Mouse (Mus musculus) MEL (cell line): ENCODE measurements around the gene Mmgt2. TPM values are rescaled to one million over a fixed set of nuclear protein-coding genes. Genes with fewer than 3 reads are reported as not detected.

Experiments
- DNase-seq: peaks from one replicate; pipeline ENCODE4 v3.0.0; 2011; ENCODE audit warnings: low read depth, low spot score
- H3K27ac ChIP-seq: 2 replicates; pipeline ENCODE4 v1.5.1; 2012; ENCODE audit warnings: low read depth, mild to moderate bottlenecking, control low read depth, low read length, moderate library complexity; ENCODE audit not compliant: control insufficient read depth
- H3K27me3 ChIP-seq, 2 experiments: fragments of 150-350 bp in 1 of 2; sonication (generic) in 1 of 2; 2 replicates each; pipeline ENCODE4 v1.6.1; 2012; ENCODE audit warnings: low read length in 2 of 2, mild to moderate bottlenecking in 2 of 2, improper control_type of control experiment in 1 of 2, moderate library complexity in 1 of 2; ENCODE audit not compliant: insufficient read depth in 2 of 2, control insufficient read depth in 1 of 2
- H3K36me3 ChIP-seq, 2 experiments: 2 replicates each; pipeline ENCODE4 v1.6.1; 2012 to 2014; ENCODE audit warnings: low read length in 2 of 2, improper control_type of control experiment in 1 of 2, inconsistent platforms in 1 of 2, mild to moderate bottlenecking in 1 of 2; ENCODE audit not compliant: insufficient read depth in 2 of 2, control insufficient read depth in 1 of 2
- H3K4me1 ChIP-seq, 2 experiments: fragments of 150-350 bp in 1 of 2; sonication (generic) in 1 of 2; 2 replicates each; pipeline ENCODE4 v1.6.1; 2012; ENCODE audit warnings: low read length in 2 of 2, improper control_type of control experiment in 1 of 2, mild to moderate bottlenecking in 1 of 2; ENCODE audit not compliant: insufficient read depth in 2 of 2, control insufficient read depth in 1 of 2
- H3K4me3 ChIP-seq, 2 experiments: fragments of 150-350 bp in 1 of 2; sonication (generic) in 1 of 2; 2 replicates each; pipeline ENCODE4 v1.5.1; 2012; ENCODE audit warnings: low read depth in 2 of 2, low read length in 2 of 2, mild to moderate bottlenecking in 2 of 2, moderate library complexity in 2 of 2, control low read depth in 1 of 2, improper control_type of control experiment in 1 of 2; ENCODE audit not compliant: control insufficient read depth in 1 of 2, insufficient read depth in 1 of 2
- H3K79me2 ChIP-seq: 2 replicates; pipeline ENCODE4 v1.6.1; 2012; ENCODE audit warnings: mild to moderate bottlenecking, low read length, moderate library complexity; ENCODE audit not compliant: control insufficient read depth, poor library complexity, insufficient read depth
- H3K9ac ChIP-seq: 2 replicates; pipeline ENCODE4 v1.6.1; 2012; ENCODE audit warnings: low read depth, mild to moderate bottlenecking, control low read depth, low read length, moderate library complexity; ENCODE audit not compliant: control insufficient read depth, poor library complexity, severe bottlenecking
- H3K9me3 ChIP-seq: fragments of 150-350 bp; sonication (generic); replicated peaks from 2 replicates; pipeline ENCODE4 v1.6.1; 2012; ENCODE audit warnings: mild to moderate bottlenecking, low read length, improper control_type of control experiment, moderate library complexity; ENCODE audit not compliant: insufficient read depth
- BHLHE40 ChIP-seq: IDR thresholded peaks from 2 replicates; pipeline ENCODE4 v1.6.1; 2012; ENCODE audit warnings: low read depth, mild to moderate bottlenecking, inconsistent platforms, low read length, improper control_type of control experiment, borderline replicate concordance
- ETS1 ChIP-seq: IDR thresholded peaks from 2 replicates; pipeline ENCODE4 v1.6.1; 2012; ENCODE audit warnings: low read depth, mild to moderate bottlenecking, inconsistent platforms, low read length, improper control_type of control experiment, moderate library complexity
- GATA1 ChIP-seq: IDR thresholded peaks from 2 replicates; pipeline ENCODE4 v1.6.1; 2011; ENCODE audit warnings: low read depth, low read length, improper control_type of control experiment
- HCFC1 ChIP-seq: IDR thresholded peaks from 2 replicates; pipeline ENCODE4 v1.6.1; 2012; ENCODE audit warnings: low read depth, mild to moderate bottlenecking, inconsistent platforms, low read length, improper control_type of control experiment, moderate library complexity
- MAFK ChIP-seq: IDR thresholded peaks from 2 replicates; pipeline ENCODE4 v1.6.1; 2011; ENCODE audit warnings: low read depth, mild to moderate bottlenecking, low read length, improper control_type of control experiment, borderline replicate concordance
- MAX ChIP-seq: IDR thresholded peaks from 2 replicates; pipeline ENCODE4 v1.6.1; 2011; ENCODE audit warnings: low read length, improper control_type of control experiment
- MAZ ChIP-seq: IDR thresholded peaks from 2 replicates; pipeline ENCODE4 v1.6.1; 2012; ENCODE audit warnings: low read depth, mild to moderate bottlenecking, inconsistent platforms, low read length, improper control_type of control experiment
- POLR2A ChIP-seq, 2 experiments: IDR thresholded peaks; 2 replicates each; pipeline ENCODE4 v1.6.1; 2011 to 2012; ENCODE audit warnings: low read length in 2 of 2, mild to moderate bottlenecking in 2 of 2, control low read depth in 1 of 2, improper control_type of control experiment in 1 of 2, low read depth in 1 of 2, moderate library complexity in 1 of 2; ENCODE audit not compliant: control insufficient read depth in 1 of 2, insufficient read depth in 1 of 2, poor library complexity in 1 of 2
- TAL1 ChIP-seq: IDR thresholded peaks from 2 replicates; pipeline ENCODE4 v1.6.1; 2012; ENCODE audit warnings: mild to moderate bottlenecking, inconsistent platforms, low read length, moderate library complexity, mixed read lengths
- ZMIZ1 ChIP-seq: IDR thresholded peaks from 2 replicates; pipeline ENCODE4 v1.6.1; 2012; ENCODE audit warnings: low read depth, mild to moderate bottlenecking, inconsistent platforms, low read length, improper control_type of control experiment, moderate library complexity
- polyA plus RNA-seq, 2 experiments: library from polyadenylated mRNA; stranded (reverse) in 1 of 2; unstranded in 1 of 2; fragments of >175 nt in 1 of 2; fragments of >200 nt in 1 of 2; gene quantifications; 2 replicates each; pipeline versions ENCODE4 v1.2.1 to v1.2.4; 2012; ENCODE audit warnings: low replicate concordance in 2 of 2, low read depth in 1 of 2; ENCODE audit not compliant: insufficient read length in 2 of 2, insufficient read depth in 1 of 2, missing spikeins in 1 of 2
- total RNA-seq: library from RNA; depleted of rRNA; stranded (reverse); fragments of 300-350 nt; gene quantifications from 2 replicates; pipeline ENCODE4 v1.2.3, GENCODE M21; 2012

The Mmgt2 gene
- total and polyA plus RNA-seq, 3 experiments = 24.1 to 51.9 TPM; not detected in 1

DNA sequence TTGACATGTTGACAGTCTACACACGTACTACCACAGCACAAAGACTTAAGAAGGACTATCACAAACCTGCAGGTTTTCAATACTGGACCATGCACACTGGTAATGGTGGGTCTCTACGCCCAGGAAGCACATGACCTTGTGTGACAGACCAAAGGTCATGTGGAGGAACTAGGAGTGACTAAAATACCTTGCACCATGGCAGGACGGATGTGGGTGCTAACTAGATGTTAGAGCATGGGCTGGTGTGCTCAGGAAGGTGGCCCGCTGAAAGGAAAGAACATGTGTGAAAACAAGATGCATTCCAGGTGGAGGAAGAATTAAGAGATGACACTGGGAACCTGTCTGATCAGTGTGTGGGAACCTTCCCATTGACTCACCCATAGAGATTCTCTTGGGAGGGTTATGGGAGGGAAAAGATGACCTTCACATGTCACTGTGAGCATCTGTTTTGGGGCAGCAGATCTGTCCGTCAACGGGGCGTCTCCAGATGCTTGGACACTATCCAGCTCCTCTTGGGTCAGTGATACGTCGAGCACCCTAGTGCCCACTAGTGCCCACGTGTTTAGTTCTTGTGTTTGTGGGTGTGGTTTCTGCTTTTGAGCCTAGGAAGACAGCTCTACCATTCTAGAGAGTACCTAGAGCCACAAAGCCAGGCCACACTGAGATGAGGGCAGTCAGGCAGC is 4.6 kb upstream of the Mmgt2 start:
- Histone ChIP-seq H3K27me3 (no peaks in the 10 kb centered on the region), H3K27ac (no peak overlapping the region), H3K9ac (no peak overlapping the region), H3K9me3 (no peaks in the 10 kb centered on the region), H3K4me3 (no peak overlapping the region), H3K79me2 (no peaks in the 10 kb centered on the region; the same call in 1 of the 2 replicates), H3K4me1 (peaks cover 18 to 37% of the 10 kb centered on the region in 2 experiments), H3K36me3 (peaks cover 0 to 22% of the 10 kb centered on the region in 2 experiments; a peak in 2 of 4 replicates)
- DNase-seq = no peak
- TF ChIP-seq POLR2A (IDR thresholded peaks at IDR 0.05; ENCODE audit: control insufficient read depth in 1 of 2, insufficient read depth in 1 of 2, low read depth in 1 of 2, low read length in 2 of 2, poor library complexity in 1 of 2) (no peak), MAFK (no peak), ZMIZ1 (no peak)

- no peak overlapping the region for H3K4me3 ChIP-seq
- H3K27ac ChIP-seq = 0 out of 2 replicates have a peak overlapping the region, but pooled peaks have one; percentile 4
- H3K27me3 ChIP-seq = no peaks in the 10 kb centered on the region
- TF ChIP-seq HCFC1 (no peak), BHLHE40 (no peak), MAFK (no peak), TAL1 (no peak), GATA1 (no peak), MAZ (no peak)
- peaks cover 3% of the 10 kb centered on the region; the same call in 1 of the 2 replicates for H3K79me2 ChIP-seq
- peak; percentile 36 for DNase-seq
- peaks cover 0 to 23% of the 10 kb centered on the region in 2 experiments; a peak in 2 of 4 replicates for H3K36me3 ChIP-seq
- H3K9me3 ChIP-seq = no peaks in the 10 kb centered on the region
- H3K9ac ChIP-seq = no peak overlapping the region
- H3K4me1 ChIP-seq = peaks cover 18 to 37% of the 10 kb centered on the region in 2 experiments
Observed at GRCm38 (mm10) chr11:62644602-62645336, 3.7 kb upstream of the Mmgt2 start.

DNA sequence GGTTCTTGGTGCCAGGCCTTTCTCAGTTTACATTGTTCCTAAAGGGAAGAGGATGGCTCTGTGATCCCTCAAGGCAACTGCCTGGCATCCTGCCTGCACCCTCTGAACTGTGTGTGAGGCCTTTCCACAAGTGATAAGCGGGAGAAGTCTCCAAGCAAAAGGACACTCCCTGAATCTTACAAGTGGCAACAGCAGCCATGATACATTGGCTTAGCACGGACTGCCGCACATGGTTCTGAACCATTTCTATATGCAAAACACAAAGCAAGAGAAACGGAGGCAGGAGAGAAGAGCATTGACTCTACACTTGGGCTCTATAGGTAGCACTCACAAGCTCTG is 3.2 kb upstream of the Mmgt2 start:
- Histone ChIP-seq H3K9ac (no peak overlapping the region), H3K4me3 (no peak overlapping the region), H3K4me1 (peaks cover 20 to 37% of the 10 kb centered on the region in 2 experiments)

More for the DNA sequence above, 3.2 kb upstream of the Mmgt2 start:
- Histone ChIP-seq H3K27ac (peak overlapping the region; percentile 4; the same call in 1 of the 2 replicates), H3K79me2 (peaks cover 6% of the 10 kb centered on the region), H3K36me3 (peaks cover 0 to 28% of the 10 kb centered on the region in 2 experiments; a peak in 3 of 4 replicates), H3K27me3 (no peaks in the 10 kb centered on the region), H3K9me3 (no peaks in the 10 kb centered on the region)
- TF ChIP-seq POLR2A (IDR thresholded peaks at IDR 0.05; ENCODE audit: control insufficient read depth in 1 of 2, insufficient read depth in 1 of 2, low read depth in 1 of 2, low read length in 2 of 2, poor library complexity in 1 of 2) = no peak
- TF ChIP-seq ETS1 = 0 out of 2 replicates have a peak, but pooled peaks have one; percentile 10
- TF ChIP-seq MAX = 0 out of 2 replicates have a peak, but pooled peaks have one; percentile 18
- DNase-seq = peak; percentile 43
